ENCODE assay signal across 8 mouse cellular contexts in the genomic region with DNA sequence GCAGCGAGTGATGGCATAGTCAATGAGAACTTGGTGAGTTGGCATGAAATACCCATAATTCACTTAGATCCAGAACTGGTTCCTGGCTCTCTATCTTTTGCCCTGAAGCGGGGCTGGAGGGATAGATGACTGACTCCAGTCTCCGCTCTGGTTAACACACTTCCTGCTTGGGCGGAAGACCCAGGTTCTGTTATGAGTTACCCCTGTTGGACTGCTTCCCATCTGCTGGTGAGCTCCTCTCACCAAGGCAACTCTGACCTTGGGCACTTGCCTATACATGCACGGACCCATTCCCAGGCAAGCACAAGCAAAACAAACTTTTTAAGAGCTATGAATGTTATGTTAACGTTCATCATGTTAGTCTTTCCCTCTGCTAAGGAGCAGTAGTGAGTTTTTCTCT. TPM values are rescaled to one million over a fixed set of nuclear protein-coding genes. Genes with fewer than 3 reads are reported as not detected.
DNase-seq lines count a peak whose midpoint lies in the region; ATAC-seq and TF ChIP-seq lines count a peak whose summit lies in the region.

No protein-coding gene starts in this region.

- intact Hi-C loops in left cerebral cortex, postnatal 4 days (cut with DNase I): no loop called here

- DNase-seq in lung, embryonic 14.5 days: peak; percentile 48
- DNase-seq in lung, postnatal 4 days: no peak
- DNase-seq in hindbrain, postnatal 0 days (ENCODE audit: low spot score): no peak
- DNase-seq in neural tube, embryonic 11.5 days (ENCODE audit: low spot score): no peak
- DNase-seq in frontal cortex, postnatal 14 days (ENCODE audit: low spot score in 2 of 2): no peak
- no peak for DNase-seq in layer of hippocampus, postnatal 25 days (ENCODE audit: extremely low spot score in 1 of 2, low spot score in 1 of 2)
- DNase-seq in left cerebral cortex, postnatal 4 days: no peak

- H3K4me2 ChIP-seq in lung, embryonic 14.5 days: peak overlapping the region; percentile 86
- peak overlapping the region; percentile 88 for H3K4me2 ChIP-seq in hindbrain, postnatal 0 days (ENCODE audit: low read depth, low read length)
- peak overlapping the region; percentile 62 for H3K4me2 ChIP-seq in neural tube, embryonic 11.5 days (ENCODE audit: low read depth)

- H3K4me1 ChIP-seq in lung, embryonic 14.5 days (ENCODE audit: insufficient read depth): no peaks in the 10 kb centered on the region
- peaks cover 11% of the 10 kb centered on the region for H3K4me1 ChIP-seq in bone marrow macrophage, adult 2 months (ENCODE audit: control insufficient read depth, insufficient read depth, low read length)
- peaks cover 7% of the 10 kb centered on the region; the same call in 1 of the 2 replicates for H3K4me1 ChIP-seq in hindbrain, postnatal 0 days (ENCODE audit: insufficient read depth, low read length)
- peaks cover 18% of the 10 kb centered on the region for H3K4me1 ChIP-seq in neural tube, embryonic 11.5 days (ENCODE audit: control insufficient read depth, insufficient read depth, low read length)

- H3K9ac ChIP-seq in lung, embryonic 14.5 days: peak overlapping the region; percentile 84
- no peak overlapping the region for H3K9ac ChIP-seq in hindbrain, postnatal 0 days (replicated peaks; ENCODE audit: low read length)
- peak overlapping the region; percentile 95 for H3K9ac ChIP-seq in neural tube, embryonic 11.5 days (ENCODE audit: low read length)

- WGBS in lung, embryonic 14.5 days: 7% methylated on average over 6 of the region's 6 CpGs
- WGBS in hindbrain, postnatal 0 days: 30% methylated on average over 6 of the region's 6 CpGs
- WGBS in neural tube, embryonic 11.5 days: 32% methylated on average over 6 of the region's 6 CpGs

- peaks cover 48% of the 10 kb centered on the region for H3K36me3 ChIP-seq in lung, embryonic 14.5 days (ENCODE audit: insufficient read depth)
- H3K36me3 ChIP-seq in hindbrain, postnatal 0 days (ENCODE audit: insufficient read depth, low read length): no peaks in the 10 kb centered on the region
- peaks cover 12% of the 10 kb centered on the region for H3K36me3 ChIP-seq in neural tube, embryonic 11.5 days (ENCODE audit: control insufficient read depth, insufficient read depth, low read length)

- peak overlapping the region; percentile 91 for H3K4me3 ChIP-seq in lung, embryonic 14.5 days (ENCODE audit: low read depth, low read length)
- peak overlapping the region; percentile 70 for H3K4me3 ChIP-seq in bone marrow macrophage, adult 2 months (ENCODE audit: insufficient read depth, low read length)
- peak overlapping the region; percentile 80 for H3K4me3 ChIP-seq in hindbrain, postnatal 0 days (ENCODE audit: low read length)
- peak overlapping the region; percentile 93 for H3K4me3 ChIP-seq in neural tube, embryonic 11.5 days (ENCODE audit: low read depth, low read length)

- no peak for TF ChIP-seq POLR2A in bone marrow macrophage, adult 2 months (IDR thresholded peaks at IDR 0.05; ENCODE audit: borderline replicate concordance, low read depth, low read length)

- no peaks in the 10 kb centered on the region for H3K27me3 ChIP-seq in lung, embryonic 14.5 days (ENCODE audit: insufficient read depth, low read length)
- H3K27me3 ChIP-seq in hindbrain, postnatal 0 days (ENCODE audit: insufficient read depth, low read length): no peaks in the 10 kb centered on the region
- no peaks in the 10 kb centered on the region for H3K27me3 ChIP-seq in neural tube, embryonic 11.5 days (ENCODE audit: control insufficient read depth, insufficient read depth, low read length)

- TF ChIP-seq CTCF in lung, embryonic 14.5 days (IDR thresholded peaks at IDR 0.05; ENCODE audit: low read depth): no peak
- no peak for TF ChIP-seq CTCF in bone marrow macrophage, adult 2 months (IDR thresholded peaks at IDR 0.05; ENCODE audit: low read depth, low read length)
- TF ChIP-seq CTCF in hindbrain, postnatal 0 days (IDR thresholded peaks at IDR 0.05; ENCODE audit: low read depth): no peak

- ATAC-seq in lung, embryonic 14.5 days (ENCODE audit: insufficient read depth): no peak
- no peak for ATAC-seq in hindbrain, postnatal 0 days
- ATAC-seq in neural tube, embryonic 11.5 days (ENCODE audit: insufficient read depth, low FRiP score, low TSS enrichment): no peak

- H3K9me3 ChIP-seq in lung, embryonic 14.5 days (ENCODE audit: low read depth, low read length): no peaks in the 10 kb centered on the region
- H3K9me3 ChIP-seq in hindbrain, postnatal 0 days (ENCODE audit: low read length): no peaks in the 10 kb centered on the region
- no peaks in the 10 kb centered on the region for H3K9me3 ChIP-seq in neural tube, embryonic 11.5 days (ENCODE audit: control insufficient read depth, low read length)

- peak overlapping the region; percentile 72; the same call in 1 of the 2 replicates for H3K27ac ChIP-seq in lung, embryonic 14.5 days (ENCODE audit: low read depth)
- no peak overlapping the region for H3K27ac ChIP-seq in bone marrow macrophage, adult 2 months (ENCODE audit: insufficient read depth, low read depth, low read length)
- no peak overlapping the region for H3K27ac ChIP-seq in hindbrain, postnatal 0 days
- no peak overlapping the region; the same call in 1 of the 2 replicates for H3K27ac ChIP-seq in neural tube, embryonic 11.5 days (ENCODE audit: low read depth, low read length)

RNA-seq across cellular contexts. Expression of gene Rrm2, which starts 1.4 kb away (rescaled TPM):
- polyA plus RNA-seq in lung, embryonic 14.5 days (2014; fragmentation: Nextera tagmentation; extraction: Ambion mirVana): 219 and 221 TPM in 2 replicates
- 53.3 and 54.8 TPM in 2 replicates for polyA plus RNA-seq in bone marrow macrophage, adult 2 months (2012; ENCODE audit: insufficient read depth, insufficient read length, missing spikeins)
- total RNA-seq in hindbrain, postnatal 0 days (2014; rRNA removed): 23.4 TPM in 2 replicates
- 53.4 and 61.1 TPM in 2 replicates for polyA plus RNA-seq in hindbrain, postnatal 0 days (2015; fragmentation: Nextera tagmentation; extraction: Ambion mirVana)
- polyA plus RNA-seq in neural tube, embryonic 11.5 days (2014; fragmentation: Nextera tagmentation; extraction: Ambion mirVana): 389 and 409 TPM in 2 replicates
- 1 to 10 TPM; 2.6 to 3.5 TPM for total RNA-seq in layer of hippocampus, postnatal 25 days (2021)
- total RNA-seq in left cerebral cortex, postnatal 4 days (2021): 10 to 100 TPM; 26.0 to 29.3 TPM

RNA-seq across cellular contexts. Expression of gene Cys1, which starts 27.8 kb away (rescaled TPM):
- 1.3 and 2.4 TPM in 2 replicates for polyA plus RNA-seq in lung, embryonic 14.5 days (2014; fragmentation: Nextera tagmentation; extraction: Ambion mirVana)
- not detected in 2 replicates for polyA plus RNA-seq in bone marrow macrophage, adult 2 months (2012; ENCODE audit: insufficient read depth, insufficient read length, missing spikeins)
- total RNA-seq in hindbrain, postnatal 0 days (2014; rRNA removed): 3.9 and 5.5 TPM in 2 replicates
- polyA plus RNA-seq in hindbrain, postnatal 0 days (2015; fragmentation: Nextera tagmentation; extraction: Ambion mirVana): 1.4 and 1.7 TPM in 2 replicates
- 0.62 and 1.3 TPM in 2 replicates for polyA plus RNA-seq in neural tube, embryonic 11.5 days (2014; fragmentation: Nextera tagmentation; extraction: Ambion mirVana)
- 10 to 100 TPM; 20.6 to 25.0 TPM for total RNA-seq in layer of hippocampus, postnatal 25 days (2021)
- total RNA-seq in left cerebral cortex, postnatal 4 days (2021): 1 to 10 TPM; 8.4 to 8.5 TPM

RNA-seq across cellular contexts. Expression of gene Klf11, which starts 58.3 kb away (rescaled TPM):
- polyA plus RNA-seq in lung, embryonic 14.5 days (2014; fragmentation: Nextera tagmentation; extraction: Ambion mirVana): 12.3 and 13.4 TPM in 2 replicates
- 5.5 and 6.7 TPM in 2 replicates for polyA plus RNA-seq in bone marrow macrophage, adult 2 months (2012; ENCODE audit: insufficient read depth, insufficient read length, missing spikeins)
- 28.2 and 28.3 TPM in 2 replicates for total RNA-seq in hindbrain, postnatal 0 days (2014; rRNA removed)
- polyA plus RNA-seq in hindbrain, postnatal 0 days (2015; fragmentation: Nextera tagmentation; extraction: Ambion mirVana): 18.0 and 20.4 TPM in 2 replicates
- polyA plus RNA-seq in neural tube, embryonic 11.5 days (2014; fragmentation: Nextera tagmentation; extraction: Ambion mirVana): 14.5 and 16.0 TPM in 2 replicates
- total RNA-seq in layer of hippocampus, postnatal 25 days (2021): 1 to 10 TPM; 3.6 to 4.2 TPM
- 10 to 100 TPM; 23.4 to 24.8 TPM for total RNA-seq in left cerebral cortex, postnatal 4 days (2021)
